Mouse (Mus musculus): ENCODE measurements around the gene Arih1.

DNA sequence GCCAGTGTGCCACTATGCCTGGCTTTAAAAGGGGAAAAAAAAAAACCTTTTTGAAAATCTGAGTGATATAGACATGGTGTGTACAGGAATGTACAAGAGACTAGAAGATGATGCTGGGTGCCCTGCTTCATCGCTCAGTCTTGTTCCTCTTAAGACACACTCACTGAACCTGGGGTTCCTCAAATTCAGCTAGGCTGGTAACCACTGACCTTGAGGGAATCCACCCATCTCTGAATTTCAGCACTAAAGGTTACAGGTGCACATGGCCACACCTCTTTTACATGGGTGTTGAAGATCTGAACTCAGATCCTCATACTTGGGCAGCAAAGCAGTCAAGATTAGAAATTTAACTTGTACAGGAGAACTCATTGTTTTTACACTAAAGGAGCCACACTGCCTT lies 79.1 kb downstream of the Arih1 start:
- TF ChIP-seq CTCF (IDR thresholded peaks at IDR 0.05; ENCODE audit: borderline replicate concordance, control insufficient read depth, extremely low read depth, insufficient read depth, low read length, poor library complexity) (no peak), POLR2A (IDR thresholded peaks at IDR 0.05; ENCODE audit: control insufficient read depth, extremely low read depth, insufficient read depth, low read length, poor library complexity) (no peak)
